Mouse (Mus musculus): ENCODE measurements around the gene Esyt3.

Esyt3 gene

DNA sequence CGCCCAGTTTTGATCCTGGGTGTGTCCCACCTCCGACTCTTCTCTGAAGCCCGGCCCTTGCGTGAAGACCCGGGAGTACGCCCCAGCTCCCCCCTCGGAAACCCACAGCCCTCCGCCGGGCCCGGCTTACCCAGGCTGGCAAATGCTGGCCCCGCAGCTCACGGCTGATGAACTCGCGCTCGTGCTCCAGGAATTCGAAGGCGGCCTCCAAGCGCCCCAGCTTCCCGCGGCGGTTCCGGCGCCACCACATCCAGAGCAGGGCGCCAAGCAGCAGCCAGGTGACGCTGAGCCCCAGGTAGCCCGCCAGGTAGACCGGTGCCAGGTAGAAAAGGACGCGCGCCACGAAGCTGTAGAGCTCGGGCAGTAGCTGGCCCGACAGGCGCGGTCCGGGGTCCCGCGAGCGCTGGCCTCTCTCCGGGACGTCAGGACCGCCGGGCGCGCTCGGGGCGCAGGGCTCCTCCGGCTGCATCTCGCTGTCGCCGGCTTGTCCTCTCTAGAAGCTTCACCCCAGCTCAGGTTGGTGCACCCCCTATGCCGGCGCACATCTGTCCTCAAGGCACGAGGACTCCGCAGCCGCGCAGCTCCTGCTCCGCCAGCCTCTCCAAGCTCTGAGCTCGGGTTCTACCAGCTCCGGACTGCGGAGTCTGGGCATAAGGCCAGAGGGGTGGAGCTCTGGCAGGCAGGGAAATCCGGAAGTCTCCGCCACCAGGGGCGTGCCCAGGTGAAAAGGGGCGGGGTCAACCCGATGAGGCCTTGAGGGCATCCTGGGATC, at the start of gene Esyt3:
TSS of gene Esyt3 (minus strand) at position 637 of the 772 bp plus-strand sequence.
- DNase-seq (ENCODE audit: low spot score in 2 of 2): peak in 1 of 2 experiments; percentile 21

DNA sequence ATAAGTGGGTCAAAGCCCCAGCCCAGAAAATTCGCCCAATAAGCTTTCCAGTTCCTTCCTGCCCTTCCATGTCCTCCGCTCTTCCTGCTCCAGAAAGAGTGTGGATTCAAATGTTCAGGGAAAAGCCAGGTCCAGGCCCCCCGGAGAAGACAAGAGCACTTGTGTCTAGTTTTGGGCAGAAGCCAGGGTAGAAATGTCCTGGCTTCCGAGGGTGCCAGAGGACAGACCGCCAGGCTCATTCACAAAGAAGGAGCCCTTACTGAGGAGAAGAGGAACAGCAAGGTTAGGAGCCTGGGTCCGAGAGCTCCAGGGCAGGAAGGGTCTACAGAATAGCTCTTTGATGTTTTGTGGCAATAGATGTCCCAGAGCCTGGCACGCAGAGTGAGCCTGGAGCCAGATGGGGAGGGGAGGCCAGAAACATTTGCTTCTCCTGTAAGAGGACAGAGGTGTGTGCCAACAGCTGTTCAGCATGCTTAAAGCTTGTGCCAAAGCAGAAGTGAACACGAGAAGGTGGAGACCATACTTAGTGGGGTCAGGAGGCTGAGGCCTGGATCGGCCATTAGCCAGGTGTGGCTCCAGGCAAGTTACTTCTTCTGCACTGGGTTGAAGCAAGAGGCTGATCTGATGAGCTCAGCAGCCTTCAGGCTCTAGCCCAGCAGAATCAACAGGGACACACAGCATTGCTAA, 43.1 kb upstream of the Esyt3 start:
- DNase-seq (ENCODE audit: low spot score in 2 of 2): peak in 1 of 2 experiments; percentile 64

DNA sequence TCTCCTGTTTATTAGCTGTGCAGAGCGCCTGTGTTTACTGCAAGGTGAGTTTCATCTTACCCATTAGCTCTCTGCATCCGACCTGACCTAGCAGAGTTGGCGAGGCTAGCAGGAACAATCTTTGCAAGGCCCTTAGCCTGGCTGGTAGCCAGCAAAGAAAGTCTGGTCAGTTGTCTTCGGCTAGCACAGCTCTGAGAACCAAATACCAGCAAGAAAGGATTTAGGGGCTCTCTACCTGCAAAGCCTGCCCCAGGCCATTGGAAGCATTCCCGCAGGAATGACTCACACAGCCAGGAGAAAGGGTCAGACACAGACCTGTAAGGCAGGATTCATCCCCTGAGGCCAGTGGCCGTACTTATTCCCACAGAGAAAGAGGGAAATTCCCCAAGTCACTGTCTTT, 42.4 kb upstream of the Esyt3 start:
- DNase-seq (ENCODE audit: low spot score in 2 of 2): no peak

DNA sequence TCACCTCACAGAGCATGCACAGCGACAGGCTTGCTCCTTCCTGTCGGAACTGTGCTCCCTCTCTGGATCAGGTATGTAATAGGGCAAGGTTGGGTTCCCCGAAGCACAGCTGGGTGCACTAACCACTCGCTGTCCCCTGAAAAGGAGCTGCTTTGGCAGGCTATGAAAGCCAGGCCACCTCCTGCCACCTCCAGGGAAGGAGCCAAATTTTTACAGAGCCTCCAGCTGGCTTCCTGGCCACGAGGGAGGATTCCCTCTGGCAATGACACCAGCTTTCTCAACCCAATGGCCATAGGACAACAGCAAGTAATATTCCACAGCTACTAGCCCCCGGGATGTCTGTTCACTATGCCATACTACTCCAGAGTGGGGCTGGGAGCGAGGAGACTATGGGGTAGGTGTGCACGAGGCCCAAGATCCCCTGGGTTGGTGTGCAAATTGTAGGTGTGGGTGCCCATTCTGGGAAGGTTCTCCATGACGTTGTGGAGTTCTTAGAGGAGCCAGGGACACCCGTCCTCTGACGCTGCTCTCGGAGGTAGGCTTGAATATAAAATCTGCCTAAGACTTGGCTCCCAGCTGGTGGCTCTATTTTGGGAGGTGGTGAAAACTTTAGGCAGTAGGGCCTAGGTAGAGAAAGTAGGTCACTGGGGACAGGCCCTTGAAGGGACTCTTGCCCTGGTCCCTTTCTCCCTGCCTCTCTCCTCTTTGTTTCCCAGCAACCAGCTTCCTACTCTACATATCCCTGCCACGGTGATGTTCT, 38.9 kb upstream of the Esyt3 start:
- no peak for DNase-seq (ENCODE audit: low spot score in 2 of 2)

DNA sequence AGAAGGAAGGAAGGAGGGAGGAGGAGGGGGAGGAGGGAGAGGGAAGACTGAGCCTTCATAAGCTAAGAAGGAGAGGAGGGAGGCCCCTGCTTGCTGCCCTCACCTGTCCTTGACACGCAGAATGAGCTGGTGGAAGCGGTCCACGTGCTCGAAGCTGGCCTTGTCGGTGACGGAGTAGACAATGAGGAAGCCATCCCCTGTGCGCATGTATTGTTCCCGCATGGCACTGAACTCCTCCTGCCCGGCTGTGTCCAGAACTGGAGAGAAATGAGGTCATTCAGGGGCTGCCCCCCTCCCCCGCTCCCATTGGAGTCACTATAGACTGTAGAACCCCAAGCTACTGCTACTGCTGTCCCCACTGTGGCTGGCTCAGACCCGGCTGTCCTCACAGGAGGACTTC, 36.0 kb upstream of the Esyt3 start:
- no peak for DNase-seq (ENCODE audit: low spot score in 2 of 2)

DNA sequence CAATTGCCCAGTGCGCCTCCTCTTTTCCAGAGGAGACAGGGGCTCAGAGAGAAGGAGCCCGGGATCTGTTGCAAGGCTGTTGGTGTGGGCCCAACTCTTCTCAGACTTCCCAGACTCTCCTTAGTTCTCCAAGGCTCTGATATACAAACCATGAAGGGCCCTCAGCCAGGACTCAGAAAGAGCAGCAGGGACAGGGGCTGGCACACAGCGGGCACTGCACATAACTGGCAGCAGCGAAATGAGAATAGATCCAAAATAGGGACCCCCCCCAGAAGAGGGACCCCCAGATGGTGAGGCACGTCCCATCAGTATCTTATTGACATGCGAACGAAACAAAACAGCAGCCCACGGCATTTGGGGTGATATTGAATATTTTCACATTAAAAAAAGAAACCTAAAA, 34.8 kb upstream of the Esyt3 start:
- DNase-seq (ENCODE audit: low spot score in 2 of 2): no peak

DNA sequence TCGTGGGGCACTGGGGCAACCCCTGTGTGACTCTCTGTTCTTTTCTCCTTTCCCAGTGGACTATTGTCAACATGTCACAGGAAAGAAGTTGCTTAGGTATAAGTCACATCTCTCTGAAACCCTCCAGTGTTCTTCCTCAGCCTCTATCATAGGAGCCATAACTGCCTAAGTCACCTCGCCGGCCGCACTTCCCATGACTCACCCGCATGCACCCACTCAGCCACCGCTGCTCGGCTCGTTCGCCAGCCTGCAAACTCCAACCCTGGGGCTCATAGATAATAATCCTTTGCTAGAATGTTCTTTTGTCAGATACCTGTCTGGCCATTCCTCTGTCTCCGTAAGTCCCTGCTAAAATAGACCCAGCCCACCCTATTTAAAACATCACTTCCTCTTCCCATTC, 33.2 kb upstream of the Esyt3 start:
- no peak for DNase-seq (ENCODE audit: low spot score in 2 of 2)

DNA sequence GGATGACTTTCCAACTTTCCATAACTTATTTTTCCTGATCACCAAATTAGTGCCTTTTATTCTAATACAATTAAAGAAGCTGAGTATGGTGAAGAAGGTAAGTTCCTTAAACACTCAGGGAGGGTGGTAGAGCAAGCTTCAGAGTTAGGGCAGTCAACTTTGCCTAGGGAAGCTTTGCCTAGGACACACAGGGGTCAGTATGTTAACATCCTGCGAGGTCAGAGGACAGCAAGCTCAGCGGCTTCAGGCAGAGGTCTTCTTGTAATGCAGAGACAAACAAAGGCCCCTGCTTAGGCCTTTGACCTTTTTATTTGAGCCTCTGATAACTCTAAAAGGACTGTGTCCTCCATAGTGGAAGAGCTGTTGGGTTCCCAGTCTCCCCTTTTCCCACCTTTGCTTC, 32.4 kb upstream of the Esyt3 start:
- no peak for DNase-seq (ENCODE audit: low spot score in 2 of 2)

DNA sequence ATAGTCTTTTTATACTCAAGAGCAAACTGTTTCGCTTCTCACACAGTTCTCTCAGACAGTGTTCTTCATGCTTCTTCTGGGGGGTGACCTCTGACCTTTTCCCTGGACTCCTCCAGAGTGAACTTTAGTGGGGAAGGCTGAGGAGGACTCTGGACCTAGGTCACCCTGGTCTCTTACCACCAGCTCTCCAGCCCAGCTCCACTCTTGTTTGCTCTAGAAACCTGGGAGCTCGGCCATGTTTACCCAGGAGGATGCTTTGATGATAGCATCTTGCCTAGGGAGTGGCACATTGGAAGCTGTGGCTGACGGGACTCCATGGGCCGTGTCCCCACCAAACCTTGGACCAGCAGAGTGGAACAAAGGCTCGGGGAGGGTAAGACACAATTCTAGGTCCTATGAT, 31.8 kb upstream of the Esyt3 start:
- DNase-seq (ENCODE audit: low spot score in 2 of 2): no peak

DNA sequence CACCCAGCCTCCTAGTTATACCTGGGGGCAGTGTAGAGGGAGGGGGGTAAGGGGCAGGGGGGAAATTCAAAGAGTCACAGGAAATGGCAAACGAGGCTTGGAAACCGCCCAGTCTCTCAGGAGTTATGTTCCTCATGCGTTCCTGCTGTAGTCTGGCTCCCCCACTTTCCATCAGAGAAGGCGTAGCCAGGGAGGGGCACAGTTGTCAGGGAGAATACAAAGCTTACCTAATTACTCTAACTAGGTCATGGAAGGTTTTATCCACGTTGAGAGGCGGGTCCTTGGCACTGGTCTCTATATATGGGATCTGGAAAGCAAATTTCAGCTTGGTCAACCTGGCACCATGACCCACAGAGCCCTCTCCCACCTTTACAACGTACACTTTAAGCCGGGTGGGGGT, 31.1 kb upstream of the Esyt3 start:
- DNase-seq (ENCODE audit: low spot score in 2 of 2): no peak

DNA sequence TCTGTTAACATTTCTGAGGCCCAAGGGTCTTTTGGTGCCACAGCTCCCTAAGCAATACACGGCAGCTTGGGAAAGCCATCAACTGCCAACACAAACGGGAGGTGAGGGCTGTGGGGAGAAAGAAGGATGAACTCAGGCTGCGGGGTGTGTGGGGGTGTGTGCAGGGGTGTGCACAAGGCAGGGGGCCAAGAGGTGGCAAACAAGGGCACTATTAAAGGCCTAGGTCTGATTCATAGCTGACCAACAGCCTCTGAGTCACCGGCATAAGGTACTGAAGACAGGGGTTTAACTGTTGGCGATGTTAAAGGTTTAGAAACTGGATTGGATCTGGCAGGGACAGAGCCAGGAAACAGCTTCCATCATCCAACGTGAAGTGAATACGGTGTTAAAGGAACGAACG, 30.5 kb upstream of the Esyt3 start:
- DNase-seq (ENCODE audit: low spot score in 2 of 2): no peak

DNA sequence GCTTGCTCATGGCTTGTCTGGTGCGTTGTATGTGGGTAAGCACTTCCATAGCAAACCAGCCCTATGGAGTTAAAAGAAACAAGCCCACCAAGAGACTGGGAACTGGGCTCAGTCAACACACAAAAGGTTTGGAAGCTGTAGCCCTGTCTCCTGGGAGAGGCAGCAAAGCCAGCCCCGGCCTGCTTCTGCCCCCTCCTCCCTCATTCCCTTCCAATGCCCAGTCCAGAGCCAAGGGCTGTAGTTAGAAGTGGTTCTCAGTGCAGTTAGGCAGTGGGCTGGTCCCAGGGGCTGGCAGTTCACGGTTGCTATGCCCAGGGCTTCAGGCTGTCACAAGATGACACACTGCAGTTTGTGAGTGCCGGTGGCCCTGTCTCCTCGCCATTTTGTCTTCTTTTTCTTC, 29.7 kb upstream of the Esyt3 start:
- DNase-seq (ENCODE audit: low spot score in 2 of 2): peak; percentile 48 to 54

DNA sequence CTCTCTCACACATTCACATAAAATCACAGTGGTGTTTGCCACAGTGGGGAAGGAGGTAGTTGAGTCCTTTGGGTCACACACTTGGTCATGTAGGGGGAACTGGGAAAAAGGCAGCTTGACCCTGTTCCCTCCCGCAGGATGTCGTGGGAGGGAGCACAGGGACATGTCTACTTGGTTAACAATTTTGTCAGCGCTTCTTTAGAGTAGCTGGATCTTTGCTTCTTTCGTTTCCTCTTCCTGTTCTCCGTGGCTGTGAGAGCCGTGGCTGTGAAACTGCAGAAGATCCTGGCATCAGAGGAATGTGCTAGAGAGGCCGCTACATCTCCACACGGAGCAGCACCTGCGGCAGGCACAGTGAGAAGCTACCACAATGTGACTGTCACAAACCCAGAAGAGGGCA, 24.2 kb upstream of the Esyt3 start:
- no peak for DNase-seq (ENCODE audit: low spot score in 2 of 2)

DNA sequence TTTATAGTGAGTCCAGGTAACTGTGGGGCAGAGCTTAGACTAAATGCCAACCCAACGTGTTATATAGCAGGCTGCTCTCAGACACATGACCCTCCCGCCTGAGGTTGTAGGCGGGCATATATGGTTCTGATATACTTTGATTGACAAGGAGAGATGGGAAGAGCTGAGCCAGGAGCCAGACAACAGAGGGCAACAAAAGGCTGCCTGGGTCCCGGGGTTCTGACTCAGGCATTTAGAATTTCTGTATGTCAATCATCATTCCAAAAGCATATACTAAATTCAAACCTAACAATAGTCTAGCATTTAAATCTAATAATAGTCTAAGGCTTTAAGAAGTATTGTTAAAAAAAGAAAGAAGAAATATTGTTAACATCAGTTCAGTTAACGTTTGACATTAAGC, 20.8 kb upstream of the Esyt3 start:
- no peak for DNase-seq (ENCODE audit: low spot score in 2 of 2)

DNA sequence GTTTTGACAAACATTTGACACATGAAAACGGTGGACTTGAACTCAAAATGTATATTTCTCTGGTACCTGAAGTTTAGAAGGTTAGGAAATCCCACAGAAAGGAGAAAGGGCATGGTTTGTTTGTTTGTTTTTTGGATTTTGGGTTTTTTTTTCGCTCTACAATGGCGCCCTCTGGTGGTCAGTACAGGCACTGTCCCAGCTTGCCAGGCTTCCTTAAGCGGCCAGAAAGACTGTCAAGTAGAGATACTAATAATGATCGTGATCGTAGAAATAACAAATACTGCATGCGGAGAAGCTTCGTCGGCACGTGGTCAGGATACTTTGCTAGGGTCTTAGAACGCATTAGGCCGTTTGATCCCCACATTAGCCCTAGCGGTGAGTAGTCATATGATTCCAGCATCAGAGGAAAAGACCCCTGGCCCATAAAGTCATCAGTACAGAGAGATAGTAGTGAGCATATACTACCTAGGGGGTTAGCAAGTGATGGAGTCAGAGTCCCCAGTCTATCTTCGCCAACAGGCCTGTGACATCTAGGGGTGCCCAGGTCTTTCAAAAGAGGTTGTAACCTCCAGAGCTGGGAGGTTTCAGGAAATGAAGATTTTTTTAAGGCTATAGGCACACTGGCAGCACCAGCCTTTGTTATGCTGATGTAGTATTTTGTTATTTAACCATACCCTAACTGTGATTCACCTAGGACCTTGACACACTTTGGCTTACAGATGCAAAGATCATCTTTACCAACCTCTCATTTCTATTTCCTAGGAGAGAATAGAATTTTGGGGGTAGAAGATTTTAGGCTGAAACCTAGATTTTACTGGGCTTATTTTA, 18.4 kb upstream of the Esyt3 start:
- peak in 1 of 2 experiments; percentile 55 for DNase-seq (ENCODE audit: low spot score in 2 of 2)

DNA sequence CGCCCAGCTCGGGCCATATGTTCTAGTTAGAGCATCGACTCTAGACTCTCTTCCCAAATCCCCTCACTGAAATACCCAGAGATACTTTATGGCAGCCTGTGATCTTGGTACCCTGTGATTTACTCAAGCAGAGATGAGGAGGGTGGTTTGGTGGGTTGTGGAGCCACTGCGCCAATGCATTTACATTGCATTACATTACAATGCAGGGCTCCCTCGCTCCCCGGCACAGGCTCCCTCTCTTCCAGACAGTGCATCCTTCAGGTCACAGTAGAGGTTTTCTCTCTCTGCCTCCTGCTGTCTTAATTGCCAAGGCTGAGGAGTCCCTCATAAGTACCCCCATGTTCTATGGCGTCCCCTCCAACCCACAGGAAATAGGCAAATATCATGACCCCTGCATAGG, 10.1 kb upstream of the Esyt3 start:
- DNase-seq (ENCODE audit: low spot score in 2 of 2): no peak

DNA sequence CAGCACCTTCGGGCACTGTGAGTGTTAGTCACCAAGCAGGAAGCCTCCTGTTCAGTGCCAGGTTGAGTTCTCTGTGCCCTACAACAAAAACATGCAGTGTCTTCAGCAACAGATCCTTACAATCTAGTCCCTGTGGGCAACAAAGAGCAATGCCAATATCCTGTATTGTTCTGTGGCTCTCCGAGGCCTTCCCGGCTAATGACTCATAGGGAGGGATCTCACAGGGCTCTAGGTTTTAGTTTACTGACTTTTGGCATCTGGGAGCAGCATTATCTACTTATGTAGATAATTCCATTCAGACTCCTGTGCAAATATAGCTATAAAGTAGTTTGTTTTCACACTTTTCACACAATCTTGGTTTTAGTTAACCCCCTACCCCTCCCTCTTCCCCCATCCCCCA, 7.5 kb upstream of the Esyt3 start:
- DNase-seq (ENCODE audit: low spot score in 2 of 2): no peak

DNA sequence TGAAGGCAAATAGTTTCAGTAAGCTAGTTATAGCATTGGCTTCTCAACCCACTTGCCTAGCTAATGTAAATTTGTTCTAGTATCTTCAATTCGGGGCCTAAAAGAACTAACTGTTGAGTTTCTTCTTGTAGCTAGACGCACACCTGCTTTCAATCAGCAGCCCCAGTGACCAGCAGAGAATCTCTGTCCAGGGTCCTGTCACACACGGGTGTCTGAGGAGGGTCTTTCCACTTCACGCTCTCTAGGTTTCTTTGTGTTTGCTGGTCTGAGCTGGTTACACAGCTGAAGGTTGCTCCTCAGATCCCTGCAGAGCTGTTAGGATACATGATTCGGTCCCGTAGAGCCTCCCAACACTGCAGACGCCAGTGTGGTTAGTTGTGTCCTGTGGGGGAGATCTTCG, 4.7 kb upstream of the Esyt3 start:
- no peak for DNase-seq (ENCODE audit: low spot score in 2 of 2)

DNA sequence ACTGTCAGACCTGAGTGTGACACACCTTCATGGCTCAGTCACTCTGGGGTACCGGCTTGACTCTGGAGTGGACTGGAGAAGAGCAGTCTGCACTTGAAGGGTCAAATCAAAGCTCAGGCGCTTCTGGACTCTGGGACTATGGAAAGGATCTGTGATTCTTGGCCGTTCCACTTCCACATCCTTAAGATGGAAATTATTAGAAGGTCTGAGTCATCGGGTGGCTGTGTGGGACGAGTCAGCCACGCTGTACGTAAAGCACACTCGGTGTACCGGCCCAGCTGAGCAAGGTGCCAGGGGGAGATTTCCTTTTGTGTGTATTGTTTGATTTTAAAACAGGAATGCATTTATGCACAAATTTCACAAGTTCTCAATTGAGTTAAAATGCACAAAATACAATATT, 3.6 kb upstream of the Esyt3 start:
- no peak for DNase-seq (ENCODE audit: low spot score in 2 of 2)

DNA sequence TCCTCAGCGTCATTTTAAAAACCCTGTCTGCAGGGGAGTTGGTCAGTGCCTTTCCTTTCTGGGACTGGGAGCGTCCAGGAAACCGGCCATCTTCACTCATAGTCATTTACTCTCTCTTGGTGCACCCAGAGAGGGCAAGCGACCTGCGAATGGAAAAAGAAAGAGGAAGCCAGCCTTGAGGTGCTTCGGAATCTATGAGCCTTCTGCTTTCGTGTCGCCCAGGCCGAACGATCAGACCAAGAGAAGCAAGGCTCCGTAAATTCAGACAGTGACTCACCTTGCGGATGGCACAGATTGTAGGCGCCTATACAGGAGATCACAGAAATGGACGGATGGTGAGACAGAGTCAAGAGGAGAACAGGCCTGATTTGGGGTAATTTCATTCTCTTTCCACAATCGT, 655 bp upstream of the Esyt3 start:
- DNase-seq (ENCODE audit: low spot score in 2 of 2): no peak

DNA sequence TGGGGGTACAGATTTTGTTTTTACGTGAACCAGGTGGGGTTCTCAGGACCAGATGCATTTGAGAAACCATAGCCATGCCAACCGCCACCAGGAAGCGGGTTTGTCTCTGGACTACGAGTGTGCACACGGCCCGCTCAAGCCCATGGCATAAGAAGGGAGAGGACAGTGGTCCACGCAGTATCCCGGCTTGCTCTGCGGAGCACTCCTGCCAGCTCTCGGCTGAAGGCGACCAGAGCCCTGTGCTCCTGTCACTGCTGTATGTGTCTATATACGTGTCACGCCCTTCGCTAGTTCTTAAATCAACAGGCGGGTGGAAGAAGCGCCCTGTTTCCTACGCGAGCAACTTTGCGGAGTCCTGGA, 816 bp downstream of the Esyt3 start:
- DNase-seq (ENCODE audit: low spot score in 2 of 2): no peak

DNA sequence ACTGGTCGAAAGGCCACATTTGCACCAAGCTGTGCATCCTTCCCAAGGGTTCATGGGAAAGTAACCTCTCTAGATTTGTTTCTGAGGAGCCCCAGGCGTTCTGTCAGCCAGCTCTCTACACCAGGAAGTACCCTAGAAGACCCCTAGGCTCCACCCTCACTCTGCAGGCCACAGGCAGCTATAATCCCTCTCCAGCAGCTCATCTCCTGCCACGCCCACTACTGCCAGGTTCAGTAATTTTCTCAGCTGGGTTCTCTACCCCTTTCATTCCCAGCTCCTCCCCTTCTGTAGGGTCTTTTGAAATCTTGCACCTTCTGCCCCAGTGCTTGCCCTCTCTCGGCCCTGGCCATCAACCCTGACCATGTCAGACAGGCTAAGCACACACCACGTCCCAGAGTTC, 2.4 kb downstream of the Esyt3 start:
- DNase-seq (ENCODE audit: low spot score in 2 of 2): no peak
